Mouse (Mus musculus) T-cell, adult 2 months (primary cell): ENCODE data around the gene Kcnq5.
A peak's percentile ranks its signal among the peaks of the same experiment; 100 is the strongest.
"Not testable (repeated sequence)": the region's sequence is repeated elsewhere in the genome, so short reads cannot be mapped to it uniquely, and the experiment has no call there.

Source experiments
- DNase-seq: peaks from one replicate; pipeline ENCODE4 v3.0.0; 2022; ENCODE audit warnings: low spot score

Gene Kcnq5

GRCm38 (mm10) chr1:21635406-21635805, 326.3 kb downstream of the Kcnq5 start:
- no peak for DNase-seq

- no peak for DNase-seq
Observed at GRCm38 (mm10) chr1:21634013-21634412, 327.7 kb downstream of the Kcnq5 start.

GRCm38 (mm10) chr1:21622455-21622854, 339.3 kb downstream of the Kcnq5 start:
- DNase-seq, result no peak

- DNase-seq, result no peak
Observed at GRCm38 (mm10) chr1:21622039-21622438, 339.7 kb downstream of the Kcnq5 start.

GRCm38 (mm10) chr1:21618712-21619111, 343.0 kb downstream of the Kcnq5 start:
- DNase-seq, result peak; percentile 0

GRCm38 (mm10) chr1:21616666-21617065, 345.1 kb downstream of the Kcnq5 start:
- DNase-seq, result no peak

- no peak for DNase-seq
Observed at GRCm38 (mm10) chr1:21613933-21614332, 347.8 kb downstream of the Kcnq5 start.

GRCm38 (mm10) chr1:21604003-21604402, 357.7 kb downstream of the Kcnq5 start:
- DNase-seq, result no peak

GRCm38 (mm10) chr1:21602567-21602966, 359.2 kb downstream of the Kcnq5 start:
- DNase-seq, result no peak

- DNase-seq, result no peak
Observed at GRCm38 (mm10) chr1:21600606-21601005, 361.1 kb downstream of the Kcnq5 start.

- DNase-seq, result no peak
Observed at GRCm38 (mm10) chr1:21593872-21594271, 367.9 kb downstream of the Kcnq5 start.

GRCm38 (mm10) chr1:21567397-21567796, 394.3 kb downstream of the Kcnq5 start:
- not testable (repeated sequence) for DNase-seq

- no peak for DNase-seq
Observed at GRCm38 (mm10) chr1:21554630-21555029, 407.1 kb downstream of the Kcnq5 start.

- DNase-seq, result no peak
Observed at GRCm38 (mm10) chr1:21552715-21553114, 409.0 kb downstream of the Kcnq5 start.

GRCm38 (mm10) chr1:21543909-21544308, 417.8 kb downstream of the Kcnq5 start:
- no peak for DNase-seq

GRCm38 (mm10) chr1:21539486-21539885, 422.3 kb downstream of the Kcnq5 start:
- DNase-seq, result no peak

- no peak for DNase-seq
Observed at GRCm38 (mm10) chr1:21530823-21531222, 430.9 kb downstream of the Kcnq5 start.

- no peak for DNase-seq
Observed at GRCm38 (mm10) chr1:21521995-21522394, 439.7 kb downstream of the Kcnq5 start.

- DNase-seq, result no peak
Observed at GRCm38 (mm10) chr1:21521475-21521874, 440.3 kb downstream of the Kcnq5 start.

- DNase-seq, result no peak
Observed at GRCm38 (mm10) chr1:21520116-21520645, 441.6 kb downstream of the Kcnq5 start.

GRCm38 (mm10) chr1:21506665-21507064, 455.1 kb downstream of the Kcnq5 start:
- no peak for DNase-seq

GRCm38 (mm10) chr1:21499815-21500534, 461.8 kb downstream of the Kcnq5 start:
- no peak for DNase-seq

- DNase-seq, result no peak
Observed at GRCm38 (mm10) chr1:21496307-21496706, 465.4 kb downstream of the Kcnq5 start.

- DNase-seq, result no peak
Observed at GRCm38 (mm10) chr1:21488645-21489044, 473.1 kb downstream of the Kcnq5 start.
